Mouse (Mus musculus) embryonic facial prominence, embryonic 11.5 days (tissue): ENCODE measurements around the gene Krt28. TPM values are rescaled to one million over a fixed set of nuclear protein-coding genes. Genes with fewer than 3 reads are reported as not detected.

Source experiments
- ATAC-seq: fragments of 200-750 bp; cut with Nextera tagmentation; replicated peaks from 2 replicates; pipeline ENCODE4 v1.8.0; 2017; ENCODE audit warnings: low read depth; ENCODE audit not compliant: insufficient number of reproducible peaks, low FRiP score, low TSS enrichment
- DNase-seq: peaks from one replicate; pipeline ENCODE4 v3.0.0-alpha.2; 2015; ENCODE audit warnings: low spot score
- H3K27ac ChIP-seq: fragments of 300-500 bp; sonication (generic); replicated peaks from 2 replicates; pipeline ENCODE4 v1.5.1; 2014; ENCODE audit warnings: mild to moderate bottlenecking, low read depth, low read length, control low read depth
- H3K27me3 ChIP-seq: fragments of 300-500 bp; sonication (generic); 2 replicates; pipeline ENCODE4 v1.6.1; 2014; ENCODE audit warnings: mild to moderate bottlenecking, low read length, moderate library complexity, mixed read lengths; ENCODE audit not compliant: control insufficient read depth, insufficient read depth
- H3K36me3 ChIP-seq: fragments of 300-500 bp; sonication (generic); replicated peaks from 2 replicates; pipeline ENCODE4 v1.6.1; 2014; ENCODE audit warnings: low read depth, mild to moderate bottlenecking, low read length, moderate library complexity, mixed read lengths; ENCODE audit not compliant: control insufficient read depth, insufficient read depth
- H3K4me1 ChIP-seq: fragments of 300-500 bp; sonication (generic); 2 replicates; pipeline ENCODE4 v1.6.1; 2014; ENCODE audit warnings: low read length, mixed read lengths; ENCODE audit not compliant: control insufficient read depth, insufficient read depth
- H3K4me2 ChIP-seq: fragments of 300-500 bp; sonication (generic); 2 replicates; pipeline ENCODE4 v1.6.1; 2014; ENCODE audit warnings: low read depth, mild to moderate bottlenecking, control low read depth, low read length, moderate library complexity
- H3K4me3 ChIP-seq: fragments of 300-500 bp; sonication (generic); 2 replicates; pipeline ENCODE4 v1.5.1; 2014; ENCODE audit warnings: low read depth, low read length, control low read depth
- H3K9ac ChIP-seq: fragments of 300-500 bp; sonication (generic); replicated peaks from 2 replicates; pipeline ENCODE4 v1.6.1; 2014; ENCODE audit warnings: mild to moderate bottlenecking, control low read depth, low read length
- H3K9me3 ChIP-seq: fragments of 300-500 bp; sonication (generic); replicated peaks from 2 replicates; pipeline ENCODE4 v1.6.1; 2016; ENCODE audit warnings: mild to moderate bottlenecking, low read length, inconsistent platforms, mixed read lengths; ENCODE audit not compliant: control insufficient read depth
- WGBS: fragments of 180-500 bp; shearing (Covaris S2); extraction: QIAGEN DNeasy Blood & Tissue Kit; methylation state at CpG from one replicate; pipeline ENCODE4 v1.1.7; 2014; 5-methylcytosine and 5-hydroxymethylcytosine counted together
- polyA plus RNA-seq: library from polyadenylated mRNA; unstranded; fragments of >200 nt; fragmentation: Nextera tagmentation; extraction: Ambion mirVana; gene quantifications from 2 replicates; pipeline ENCODE4 v1.2.1, GENCODE M21; 2014

Gene Krt28
- polyA plus RNA-seq, 1 experiment from 2014 or later: 0.34 TPM

DNA sequence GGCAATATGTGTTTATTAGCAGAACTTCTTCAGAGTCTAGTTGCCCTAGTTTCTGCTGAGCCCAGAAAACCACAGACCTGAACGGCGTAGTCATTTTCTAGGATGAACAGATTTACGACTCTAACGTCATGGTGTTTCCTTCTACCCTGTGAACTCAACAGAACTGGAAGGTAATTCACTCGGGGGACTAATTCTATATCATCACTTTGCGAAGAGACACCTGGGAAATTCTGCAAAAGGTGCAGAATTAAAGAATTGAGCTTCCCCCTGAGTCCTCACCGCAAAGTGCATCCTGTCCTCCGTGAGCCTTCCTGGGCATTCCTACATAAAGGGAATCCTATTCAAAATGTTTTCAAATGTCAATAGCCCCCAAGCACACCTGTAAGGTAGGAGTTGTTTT is 13.3 kb downstream of the Krt28 start:
- Histone ChIP-seq H3K27ac (no peak overlapping the region), H3K4me1 (no peaks in the 10 kb centered on the region), H3K36me3 (no peaks in the 10 kb centered on the region), H3K4me3 (no peak overlapping the region), H3K4me2 (no peak overlapping the region), H3K27me3 (no peaks in the 10 kb centered on the region), H3K9me3 (no peaks in the 10 kb centered on the region), H3K9ac (no peak overlapping the region)
- ATAC-seq (no peak), DNase-seq (no peak)
- 89% methylated on average over 8 of the region's 8 CpGs for WGBS

DNA sequence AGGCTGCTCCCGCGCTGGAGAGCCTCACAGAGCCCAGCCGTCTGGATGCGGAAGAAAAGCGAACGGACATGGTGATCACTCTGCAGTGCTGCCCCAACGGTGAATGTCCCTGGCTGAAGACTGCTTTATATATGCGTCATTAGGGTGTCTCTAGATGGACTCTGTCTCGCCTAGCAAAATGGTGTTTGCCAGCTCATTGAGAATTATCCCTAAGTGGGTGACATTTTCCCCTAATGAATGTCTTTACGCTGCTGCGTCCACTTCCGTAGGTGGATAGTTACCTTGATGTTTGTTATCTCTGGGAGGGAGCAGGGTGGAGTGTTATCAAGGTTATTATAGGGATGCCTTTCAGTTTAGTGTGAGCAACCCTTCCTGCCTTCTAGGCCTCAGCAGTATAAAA is 23.7 kb downstream of the Krt28 start, which contains the start of gene Krt27:
Krt27 (minus strand) TSS at position 101 of the 400 bp plus-strand sequence.
- Histone ChIP-seq H3K4me3 (no peak within 1 kb of the TSS), H3K4me1 (no peaks in the 10 kb centered on the region), H3K4me2 (no peak within 1 kb of the TSS), H3K36me3 (no peaks in the 10 kb centered on the region), H3K27ac (no peak within 1 kb of the TSS), H3K27me3 (no peaks in the 10 kb centered on the region), H3K9ac (no peak within 1 kb of the TSS), H3K9me3 (no peaks in the 10 kb centered on the region)
- WGBS: 73% methylated on average over 12 of the region's 12 CpGs
- DNase-seq: no peak
- ATAC-seq: no peak

DNA sequence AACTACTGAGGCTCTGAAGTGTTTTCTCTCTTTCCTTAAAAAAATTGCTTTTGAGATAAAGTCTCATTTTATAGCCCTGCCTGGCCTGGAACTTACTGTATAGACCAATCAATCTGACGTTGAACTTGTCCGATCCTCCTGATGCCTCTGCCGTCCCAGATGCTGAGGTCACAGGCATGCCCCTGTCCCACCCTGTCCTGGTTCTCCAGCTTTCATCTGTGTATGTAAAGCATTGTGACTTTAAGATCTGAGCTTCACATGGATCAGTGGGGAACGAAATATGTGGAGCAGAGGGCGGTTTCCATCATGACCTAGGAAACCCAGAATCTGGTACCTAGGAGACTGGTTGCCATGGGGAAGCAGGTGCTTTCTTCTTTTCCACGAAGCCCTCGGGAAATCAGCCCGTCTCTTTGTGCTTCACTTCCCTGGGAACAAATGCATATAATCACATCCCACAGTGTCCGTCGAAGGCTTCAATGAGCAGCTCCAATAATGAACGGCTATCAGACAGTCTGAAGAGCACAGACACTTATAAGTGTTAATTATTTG is 35.3 kb downstream of the Krt28 start:
- Histone ChIP-seq H3K27me3 (no peaks in the 10 kb centered on the region), H3K9ac (no peak overlapping the region), H3K4me1 (no peaks in the 10 kb centered on the region), H3K36me3 (no peaks in the 10 kb centered on the region), H3K9me3 (no peaks in the 10 kb centered on the region), H3K4me2 (no peak overlapping the region), H3K4me3 (no peak overlapping the region), H3K27ac (no peak overlapping the region)
- WGBS: 85% methylated on average over 11 of the region's 11 CpGs
- DNase-seq (no peak), ATAC-seq (no peak)

DNA sequence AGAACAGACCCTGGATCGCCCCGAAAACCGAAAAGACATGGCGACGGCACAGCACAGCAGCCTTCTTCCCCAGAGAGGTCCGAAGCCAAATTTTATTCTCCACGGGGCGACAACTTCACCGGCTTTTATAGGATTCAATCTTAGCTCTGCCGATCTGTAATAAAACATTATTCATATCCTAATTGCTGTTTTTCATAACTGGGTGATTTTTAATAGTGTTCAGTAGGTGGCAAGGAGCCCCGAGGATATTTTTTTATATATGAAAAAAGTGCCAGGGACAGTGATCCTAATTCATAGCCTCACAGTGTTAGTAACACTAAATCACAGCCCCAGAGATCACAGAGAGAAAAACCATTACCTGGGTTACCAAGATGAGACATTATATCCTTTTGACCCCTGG is 36.8 kb downstream of the Krt28 start, which contains the start of gene Krt26:
Krt26 (minus strand) TSS at position 101 of the 400 bp plus-strand sequence.
- no peak within 1 kb of the TSS for H3K4me3 ChIP-seq
- no peaks in the 10 kb centered on the region for H3K27me3 ChIP-seq
- no peaks in the 10 kb centered on the region for H3K9me3 ChIP-seq
- no peak within 1 kb of the TSS for H3K27ac ChIP-seq
- H3K36me3 ChIP-seq: no peaks in the 10 kb centered on the region
- H3K9ac ChIP-seq: no peak within 1 kb of the TSS
- no peaks in the 10 kb centered on the region for H3K4me1 ChIP-seq
- H3K4me2 ChIP-seq: no peak within 1 kb of the TSS
- 92% methylated on average over 11 of the region's 11 CpGs for WGBS
- ATAC-seq (no peak), DNase-seq (no peak)

DNA sequence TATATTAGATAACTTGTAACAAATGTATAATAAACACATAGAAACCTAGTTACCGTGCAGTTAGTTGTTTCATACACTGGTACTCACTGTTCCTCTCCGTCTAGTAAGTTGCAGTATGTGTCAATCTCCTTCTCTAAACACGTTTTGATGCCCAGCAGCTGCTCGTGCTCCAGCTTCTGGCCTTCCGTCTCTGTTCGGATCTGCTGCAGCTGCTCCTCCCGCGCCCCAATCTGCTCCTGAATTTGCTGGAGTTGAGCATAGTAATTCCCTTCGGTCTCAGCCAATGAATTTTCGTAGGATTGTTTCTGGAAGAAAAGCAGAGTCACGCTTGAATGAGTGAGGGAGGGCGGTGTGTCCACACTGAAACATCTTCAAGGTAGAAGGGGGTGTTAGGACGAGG is 41.3 kb downstream of the Krt28 start:
- 75% methylated on average over 13 of the region's 13 CpGs for WGBS
- H3K4me1 ChIP-seq: no peaks in the 10 kb centered on the region

DNA sequence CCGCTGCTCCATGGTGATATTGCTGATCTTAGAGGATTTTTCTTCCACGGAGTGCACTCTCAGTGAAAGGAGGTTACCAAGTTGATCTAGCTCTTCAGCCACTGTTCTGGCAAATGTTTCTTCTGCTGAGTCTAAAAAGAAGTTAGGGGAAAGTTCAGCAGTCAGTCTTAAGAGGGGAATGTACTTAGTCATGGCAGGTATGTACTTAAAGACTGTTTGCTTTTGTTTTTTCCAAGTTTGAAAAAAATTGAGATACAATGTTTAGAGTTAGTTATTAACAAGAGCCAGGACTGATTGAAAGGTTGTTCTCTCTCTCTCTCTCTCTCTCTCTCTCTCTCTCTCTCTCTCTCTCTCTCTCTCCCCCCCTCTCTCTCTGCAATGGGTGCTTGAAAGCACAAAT is 45.0 kb downstream of the Krt28 start:
- no peaks in the 10 kb centered on the region for H3K27me3 ChIP-seq
- ATAC-seq (no peak), DNase-seq (no peak)
- no peak overlapping the region for H3K4me2 ChIP-seq
- no peak overlapping the region for H3K4me3 ChIP-seq
- WGBS: 75% methylated on average over 2 of the region's 2 CpGs
- H3K27ac ChIP-seq: no peak overlapping the region
- H3K36me3 ChIP-seq: no peaks in the 10 kb centered on the region
- H3K9ac ChIP-seq: no peak overlapping the region
- H3K9me3 ChIP-seq: no peaks in the 10 kb centered on the region
- H3K4me1 ChIP-seq: no peaks in the 10 kb centered on the region

More for the DNA sequence above, 41.3 kb downstream of the Krt28 start:
- DNase-seq (no peak), ATAC-seq (no peak)
- H3K27me3 ChIP-seq: no peaks in the 10 kb centered on the region
- no peaks in the 10 kb centered on the region for H3K9me3 ChIP-seq
- H3K36me3 ChIP-seq: no peaks in the 10 kb centered on the region
- no peak overlapping the region for H3K9ac ChIP-seq
- H3K4me3 ChIP-seq: no peak overlapping the region
- no peak overlapping the region for H3K4me2 ChIP-seq
- no peak overlapping the region for H3K27ac ChIP-seq

DNA sequence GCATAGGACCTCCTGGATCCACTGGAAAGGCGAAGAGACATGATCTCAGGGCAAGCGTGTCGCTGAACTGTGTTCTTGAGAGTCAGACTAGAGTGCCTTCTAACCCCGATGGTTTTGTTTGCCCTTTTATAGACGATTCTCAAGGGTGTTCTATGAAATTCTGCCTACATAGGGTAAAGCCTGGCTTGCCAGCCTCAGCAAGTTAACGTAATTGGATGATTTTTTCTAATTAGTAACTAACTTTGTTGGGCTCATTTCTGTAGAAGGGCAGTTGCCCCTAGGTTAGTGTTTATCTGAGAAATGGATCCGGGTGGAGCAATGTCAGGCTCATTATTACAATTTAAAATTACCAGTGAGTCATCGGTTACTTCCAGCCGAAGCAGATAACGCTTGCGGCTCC is 51.9 kb downstream of the Krt28 start, which contains the start of gene Krt25:
Krt25 (minus strand) TSS at position 101 of the 400 bp plus-strand sequence.
- Histone ChIP-seq H3K4me2 (no peak within 1 kb of the TSS), H3K36me3 (no peaks in the 10 kb centered on the region), H3K4me1 (no peaks in the 10 kb centered on the region), H3K9ac (no peak within 1 kb of the TSS), H3K9me3 (no peaks in the 10 kb centered on the region), H3K27me3 (no peaks in the 10 kb centered on the region; the same call in 1 of the 2 replicates), H3K27ac (no peak within 1 kb of the TSS), H3K4me3 (no peak within 1 kb of the TSS)
- no peak for ATAC-seq
- no peak for DNase-seq
- 92% methylated on average over 11 of the region's 11 CpGs for WGBS

DNA sequence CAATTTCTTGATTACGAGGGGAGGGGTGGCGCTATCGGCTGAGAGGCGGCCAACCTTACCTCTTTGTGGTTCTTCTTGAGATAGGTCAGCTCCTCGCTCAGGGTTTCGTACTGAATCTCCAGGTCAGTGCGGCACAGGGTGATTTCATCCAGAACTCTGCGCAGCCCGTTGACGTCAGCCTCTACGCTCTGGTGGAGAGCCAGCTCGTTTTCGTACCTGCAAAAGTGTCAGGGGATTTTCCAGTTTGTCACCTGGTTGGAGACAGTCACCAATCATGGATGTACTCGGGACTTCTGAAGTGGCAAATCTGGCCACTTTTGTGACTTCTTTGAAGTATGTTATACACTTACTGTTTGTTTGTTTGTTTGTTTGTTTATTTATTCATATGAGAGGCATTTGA is 53.6 kb downstream of the Krt28 start:
- H3K9me3 ChIP-seq: no peaks in the 10 kb centered on the region
- H3K27ac ChIP-seq: no peak overlapping the region
- H3K4me2 ChIP-seq: no peak overlapping the region
- ATAC-seq (no peak), DNase-seq (no peak)
- H3K36me3 ChIP-seq: no peaks in the 10 kb centered on the region
- H3K9ac ChIP-seq: no peak overlapping the region
- H3K4me3 ChIP-seq: no peak overlapping the region
- no peaks in the 10 kb centered on the region for H3K4me1 ChIP-seq
- H3K27me3 ChIP-seq: no peaks in the 10 kb centered on the region; the same call in 1 of the 2 replicates
- 89% methylated on average over 14 of the region's 14 CpGs for WGBS
